Mouse (Mus musculus): Measurements from ENCODE around the gene Plk5.

- TF ChIP-seq POLR2A (IDR thresholded peaks at IDR 0.05; ENCODE audit: low read depth, low read length) (no peak), CTCF (IDR thresholded peaks at IDR 0.05; ENCODE audit: extremely low read depth, insufficient read depth, insufficient read length, insufficient replicate concordance) (no peak)
Measured at GRCm38 (mm10) chr10:80323261-80324119, 32.8 kb upstream of the Plk5 start.
